Mouse (Mus musculus) testis, adult 2 months (tissue): ENCODE measurements at regions not wholly inside any gene's neighbourhood (a gene's known extent, or its start where the extent isn't known, plus 50 kb on each side); places are given as distances from the start of the nearest gene placed in this dataset.

ENCODE experiments used
- CTCF ChIP-seq: fragments of 200-500 bp; IDR thresholded peaks from 2 replicates; pipeline ENCODE4 v1.5.1; 2012; ENCODE audit warnings: low read depth, mild to moderate bottlenecking, inconsistent platforms, low read length, moderate library complexity; ENCODE audit not compliant: control insufficient read depth, insufficient read depth, insufficient replicate concordance
- POLR2A ChIP-seq: fragments of 200-500 bp; IDR thresholded peaks from 2 replicates; pipeline ENCODE4 v1.6.1; 2012; ENCODE audit warnings: low read depth, mild to moderate bottlenecking, inconsistent platforms, low read length, moderate library complexity; ENCODE audit not compliant: control insufficient read depth

DNA sequence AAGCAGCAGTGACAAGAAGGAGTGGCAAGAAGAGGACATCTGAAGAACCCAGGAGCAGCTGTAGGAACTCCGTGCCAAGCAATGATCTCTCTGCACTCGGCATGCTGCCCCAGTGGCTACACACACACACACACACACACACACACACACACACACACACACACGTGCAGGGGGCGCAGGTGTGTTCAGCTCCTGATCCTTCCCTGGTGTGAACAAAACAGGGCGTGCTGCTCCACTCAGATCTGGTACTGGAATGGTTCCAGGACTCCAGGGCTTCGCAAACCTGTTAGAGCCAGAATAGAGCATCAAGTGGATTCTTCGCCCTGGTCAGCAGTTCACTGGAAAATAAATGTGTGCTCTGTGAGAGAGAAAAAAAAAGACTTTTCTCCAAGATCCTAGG lies 169.2 kb upstream of the Zdhhc25 start:
- no peak for TF ChIP-seq POLR2A
- TF ChIP-seq CTCF: no peak
